Mouse (Mus musculus) bone marrow, adult 2 months (tissue): ENCODE measurements around the gene S1pr2.
A peak's percentile ranks its signal among the peaks of the same experiment; 100 is the strongest.

Source experiments
- CTCF ChIP-seq: fragments of 200-500 bp; IDR thresholded peaks from 2 replicates; pipeline ENCODE4 v1.5.1; 2011; ENCODE audit warnings: low read length, control low read depth; ENCODE audit not compliant: control insufficient read depth, insufficient read depth
- POLR2A ChIP-seq: fragments of 200-500 bp; IDR thresholded peaks from 2 replicates; pipeline ENCODE4 v1.6.1; 2011; ENCODE audit warnings: low read depth, mild to moderate bottlenecking, control low read depth, low read length, borderline replicate concordance; ENCODE audit not compliant: control insufficient read depth

- TF ChIP-seq POLR2A (peak; percentile 41; the same call in 1 of the 2 replicates), CTCF (no peak)
Observed at GRCm38 (mm10) chr9:21014691-21015570, 38.4 kb upstream of the S1pr2 start.
